Comparison of ENCODE assay signal across 8 mouse cellular contexts in genomic region chr16:13448051-13448705, GRCm38 (mm10).
DNase-seq lines count a peak whose midpoint lies in the region; ATAC-seq lines count a peak whose summit lies in the region.

No protein-coding gene starts in this region.

- 0 out of 2 replicates have a peak, but pooled peaks cover 13% of the 10 kb centered on the region for H3K27me3 ChIP-seq in hindbrain, embryonic 15.5 days
- peaks cover 56% of the 10 kb centered on the region for H3K27me3 ChIP-seq in liver, embryonic 15.5 days
- peaks cover 29% of the 10 kb centered on the region for H3K27me3 ChIP-seq in neural tube, embryonic 15.5 days (replicated peaks)

- H3K4me3 ChIP-seq in hindbrain, embryonic 15.5 days, result peak overlapping the region; percentile 84
- H3K4me3 ChIP-seq in liver, embryonic 15.5 days (replicated peaks), result peak overlapping the region; percentile 62
- peak overlapping the region; percentile 73 for H3K4me3 ChIP-seq in neural tube, embryonic 15.5 days (replicated peaks)

- H3K27ac ChIP-seq in hindbrain, embryonic 15.5 days (replicated peaks), result 0 out of 2 replicates have a peak overlapping the region, but pooled peaks have one; percentile 43
- H3K27ac ChIP-seq in liver, embryonic 15.5 days (replicated peaks), result no peak overlapping the region
- H3K27ac ChIP-seq in neural tube, embryonic 15.5 days (replicated peaks), result 0 out of 2 replicates have a peak overlapping the region, but pooled peaks have one; percentile 18

- intact Hi-C loops in gastrocnemius, postnatal 14 days (cut with DNase I; ENCODE audit: low total_unique reads), result no loop called here

- no peaks in the 10 kb centered on the region for H3K36me3 ChIP-seq in hindbrain, embryonic 15.5 days
- H3K36me3 ChIP-seq in liver, embryonic 15.5 days (replicated peaks), result no peaks in the 10 kb centered on the region
- H3K36me3 ChIP-seq in neural tube, embryonic 15.5 days, result no peaks in the 10 kb centered on the region

- WGBS in hindbrain, embryonic 15.5 days, result under 1% methylated on average over 46 of the region's 52 CpGs
- under 1% methylated on average over 52 of the region's 52 CpGs for WGBS in liver, embryonic 15.5 days (ENCODE audit: insufficient replicate concordance)
- WGBS in neural tube, embryonic 15.5 days, result 0% methylated on average over 52 of the region's 52 CpGs

- no peaks in the 10 kb centered on the region for H3K9me3 ChIP-seq in hindbrain, embryonic 15.5 days
- H3K9me3 ChIP-seq in liver, embryonic 15.5 days (replicated peaks), result no peaks in the 10 kb centered on the region
- no peaks in the 10 kb centered on the region for H3K9me3 ChIP-seq in neural tube, embryonic 15.5 days (replicated peaks)

- peak; percentile 22 to 36 for DNase-seq in lung, adult 18-20 months
- DNase-seq in lung, postnatal 25 days (ENCODE audit: low spot score), result no peak
- DNase-seq in cerebellum, postnatal 10 days, result peak; percentile 75 to 78
- DNase-seq in gastrocnemius, postnatal 14 days, result peak; percentile 64
- peak; percentile 40 to 64 for DNase-seq in urinary bladder, postnatal 4 days (ENCODE audit: low spot score in 2 of 2)

- peaks cover 21% of the 10 kb centered on the region for H3K4me1 ChIP-seq in hindbrain, embryonic 15.5 days (replicated peaks)
- H3K4me1 ChIP-seq in liver, embryonic 15.5 days (replicated peaks), result peaks cover 27% of the 10 kb centered on the region
- H3K4me1 ChIP-seq in neural tube, embryonic 15.5 days, result peaks cover 36% of the 10 kb centered on the region

- peak; percentile 50 for ATAC-seq in hindbrain, embryonic 15.5 days (ENCODE audit: low FRiP score, low read depth)
- peak; percentile 22; the same call in 1 of the 2 replicates for ATAC-seq in liver, embryonic 15.5 days (ENCODE audit: insufficient read depth)
- peak; percentile 43 for ATAC-seq in neural tube, embryonic 15.5 days (ENCODE audit: low FRiP score)

- peak overlapping the region; percentile 86 for H3K9ac ChIP-seq in hindbrain, embryonic 15.5 days
- peak overlapping the region; percentile 48; the same call in 1 of the 2 replicates for H3K9ac ChIP-seq in liver, embryonic 15.5 days
- peak overlapping the region; percentile 77 for H3K9ac ChIP-seq in neural tube, embryonic 15.5 days (replicated peaks)

- peak overlapping the region; percentile 99 for H3K4me2 ChIP-seq in hindbrain, embryonic 15.5 days
- peak overlapping the region; percentile 88 for H3K4me2 ChIP-seq in liver, embryonic 15.5 days
- peak overlapping the region; percentile 97 for H3K4me2 ChIP-seq in neural tube, embryonic 15.5 days
